Mouse (Mus musculus): ENCODE data around the gene Atp1b1.

DNA sequence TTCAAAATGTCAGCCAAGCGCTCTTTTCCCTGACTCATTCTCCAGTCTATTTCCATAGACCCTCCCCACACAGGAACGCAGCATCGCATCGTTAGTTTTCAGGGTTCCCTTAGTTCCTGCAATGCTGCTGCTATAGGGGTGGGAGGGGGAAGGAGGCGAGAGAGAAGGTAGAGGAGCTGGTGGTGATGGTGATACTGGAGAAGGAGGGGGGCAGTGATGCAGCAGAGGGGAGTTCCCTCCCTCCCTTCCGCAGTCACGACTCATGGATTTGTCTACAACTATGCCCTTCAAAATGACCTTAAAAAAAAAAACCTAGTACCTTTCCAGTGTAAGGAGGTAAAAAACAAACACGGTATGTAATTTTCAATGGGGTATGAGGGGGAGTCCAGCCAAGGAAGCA is 1.4 kb downstream of the Atp1b1 start:
- TF ChIP-seq POLR2A (IDR thresholded peaks at IDR 0.05; ENCODE audit: borderline replicate concordance, control insufficient read depth, low read depth, low read length) = no peak
- no peak for TF ChIP-seq CTCF (IDR thresholded peaks at IDR 0.05; ENCODE audit: control insufficient read depth, insufficient read depth, low read length)

All from bone marrow, adult 2 months (tissue).